8 mouse cellular contexts compared by ENCODE assay signal in the genomic region with DNA sequence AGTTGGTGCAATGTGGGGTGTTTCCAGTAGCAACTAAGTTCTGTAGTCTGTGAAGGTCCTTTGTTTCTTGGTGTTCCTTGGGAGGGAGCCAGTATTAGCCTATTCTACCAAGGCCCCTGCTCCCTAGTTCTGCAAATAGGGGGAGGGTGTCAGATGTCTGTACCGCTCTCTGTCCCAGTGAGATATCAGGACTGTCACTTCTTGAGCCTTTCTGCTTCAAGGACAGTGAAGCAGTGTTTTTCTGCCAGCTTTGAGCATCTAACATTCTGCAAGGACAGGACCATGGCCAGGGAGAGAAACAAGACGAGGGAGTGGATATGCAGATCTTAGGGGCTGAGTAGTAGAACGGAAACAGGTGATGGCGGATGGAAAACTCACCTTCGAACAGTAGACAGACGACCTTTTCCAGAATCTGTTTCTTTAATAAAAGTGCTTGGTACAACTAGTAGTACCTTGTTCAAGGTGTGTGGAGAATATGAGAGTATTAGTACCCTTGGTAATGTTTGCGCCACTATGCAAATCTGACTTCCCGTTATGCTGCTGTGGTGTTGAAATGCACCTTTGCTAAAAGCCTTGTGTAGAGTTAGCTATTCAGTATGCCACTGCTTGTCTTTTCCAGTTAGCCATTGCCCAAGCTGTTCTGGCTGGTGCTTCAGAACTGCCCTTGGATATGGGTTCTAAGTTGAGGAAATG. TPM values are rescaled to one million over a fixed set of nuclear protein-coding genes. Genes with fewer than 3 reads are reported as not detected.
DNase-seq lines count a peak whose midpoint lies in the region; ATAC-seq and TF ChIP-seq lines count a peak whose summit lies in the region.

No protein-coding gene starts in this region.

- H3K9ac ChIP-seq in liver, embryonic 14.5 days (replicated peaks) = peak overlapping the region; percentile 57; the same call in 1 of the 2 replicates

- TF ChIP-seq POLR2A in thymus, adult 2 months (IDR thresholded peaks at IDR 0.05; ENCODE audit: control insufficient read depth, extremely low read depth, insufficient read depth, low read length, poor library complexity) = no peak

- peak overlapping the region; percentile 89 for H3K4me2 ChIP-seq in liver, embryonic 14.5 days (ENCODE audit: low read depth)

- peaks cover 56% of the 10 kb centered on the region for H3K4me1 ChIP-seq in thymus, adult 2 months (replicated peaks; ENCODE audit: control insufficient read depth, insufficient read depth, low read length)
- peaks cover 53 to 72% of the 10 kb centered on the region in 2 experiments for H3K4me1 ChIP-seq in liver, embryonic 14.5 days (replicated peaks; ENCODE audit: control insufficient read depth in 2 of 2, insufficient read depth in 2 of 2, low read length in 1 of 2)

- no peaks in the 10 kb centered on the region for H3K9me3 ChIP-seq in liver, embryonic 14.5 days (ENCODE audit: control insufficient read depth, low read length)

- no peak overlapping the region for H3K27ac ChIP-seq in thymus, adult 2 months (ENCODE audit: control insufficient read depth, insufficient read depth, low read length)
- no peak overlapping the region for H3K27ac ChIP-seq in liver, embryonic 14.5 days

- ATAC-seq in liver, embryonic 14.5 days (ENCODE audit: insufficient read depth) = no peak

- peaks cover 60% of the 10 kb centered on the region for H3K36me3 ChIP-seq in thymus, adult 2 months (ENCODE audit: control insufficient read depth, insufficient read depth, low read length)
- H3K36me3 ChIP-seq in liver, embryonic 14.5 days (replicated peaks; ENCODE audit: control insufficient read depth, insufficient read depth, low read depth) = peaks cover 56% of the 10 kb centered on the region

- DNase-seq in cerebellum, adult 9-10 months = peak; percentile 62
- no peak for DNase-seq in cerebellum, postnatal 25 days
- DNase-seq in thymus, adult 2 months = no peak
- no peak for DNase-seq in thymus, postnatal 25 days
- no peak for DNase-seq in liver, embryonic 14.5 days (ENCODE audit: low read depth in 3 of 3, low spot score in 3 of 3)
- DNase-seq in testis, postnatal 14 days (ENCODE audit: low spot score) = peak; percentile 76
- DNase-seq in embryo, embryonic 10 days (ENCODE audit: low spot score) = no peak
- no peak for DNase-seq in cerebellum, postnatal 36 days

- TF ChIP-seq EP300 in liver, embryonic 14.5 days (IDR thresholded peaks at IDR 0.05; ENCODE audit: low read depth) = no peak

- WGBS in thymus, adult 2 months = 41% methylated on average over 8 of the region's 8 CpGs
- WGBS in liver, embryonic 14.5 days (ENCODE audit: insufficient replicate concordance) = 64% methylated on average over 8 of the region's 8 CpGs

- no peaks in the 10 kb centered on the region for H3K27me3 ChIP-seq in thymus, adult 2 months (ENCODE audit: control insufficient read depth, insufficient read depth, low read length)
- H3K27me3 ChIP-seq in liver, embryonic 14.5 days (ENCODE audit: control insufficient read depth, insufficient read depth, low read length) = no peaks in the 10 kb centered on the region

- TF ChIP-seq CTCF in thymus, adult 2 months (IDR thresholded peaks at IDR 0.05; ENCODE audit: borderline replicate concordance, control insufficient read depth, extremely low read depth, insufficient read depth, low read length, poor library complexity) = no peak
- TF ChIP-seq CTCF in liver, embryonic 14.5 days (IDR thresholded peaks at IDR 0.05; ENCODE audit: low read depth) = no peak

- H3K4me3 ChIP-seq in thymus, adult 2 months (ENCODE audit: control insufficient read depth, insufficient read depth, low read length) = peak overlapping the region; percentile 38
- peak overlapping the region; percentile 54 to 77 for H3K4me3 ChIP-seq in liver, embryonic 14.5 days (ENCODE audit: insufficient read depth in 1 of 2, low read depth in 2 of 2, low read length in 2 of 2)

RNA-seq across cellular contexts. Expression of a gene that starts 3.7 kb away (rescaled TPM):
- 261 and 320 TPM in 2 replicates for polyA plus RNA-seq in thymus, adult 2 months (2012; rRNA removed)
- 84.0 and 116 TPM in 2 replicates for polyA plus RNA-seq in liver, embryonic 14.5 days (2012; rRNA removed)
- polyA plus RNA-seq in liver, embryonic 14.5 days (2014; fragmentation: Nextera tagmentation; extraction: Ambion mirVana) = 80.4 and 95.4 TPM in 2 replicates

RNA-seq across cellular contexts. Expression of a gene that starts 35.7 kb away (rescaled TPM):
- 2.2 and 2.7 TPM in 2 replicates for polyA plus RNA-seq in thymus, adult 2 months (2012; rRNA removed)
- polyA plus RNA-seq in liver, embryonic 14.5 days (2012; rRNA removed) = 0.04 and 0.08 TPM in 2 replicates
- polyA plus RNA-seq in liver, embryonic 14.5 days (2014; fragmentation: Nextera tagmentation; extraction: Ambion mirVana) = 0.09 TPM in 1 of 2 replicates, not detected in the other

Comparison
In these comparisons a context has a peak if more than half of its experiments do, and no peak if none do; other contexts are left out.
1. DNase-seq: peak in cerebellum, adult 9-10 months (single experiment) and testis, postnatal 14 days (single experiment); none in cerebellum, postnatal 25 days (0 of 2), thymus, adult 2 months (single experiment), thymus, postnatal 25 days (single experiment), liver, embryonic 14.5 days (0 of 3), embryo, embryonic 10 days (single experiment) and cerebellum, postnatal 36 days (0 of 2).